Mouse (Mus musculus) 416B (cell line): ENCODE results near the gene Nmrk2.
A peak's percentile ranks its signal among the peaks of the same experiment; 100 is the strongest.
"Not testable (repeated sequence)": the region's sequence is repeated elsewhere in the genome, so short reads cannot be mapped to it uniquely, and the experiment has no call there.

Experiments
- DNase-seq: peaks from one replicate; pipeline ENCODE4 v3.0.0; 2011; ENCODE audit warnings: low read depth

Gene Nmrk2

GRCm38 (mm10) chr10:81201807-81202758, at the start of gene Nmrk2:
Gene Nmrk2 (minus strand): TSS chr10:81202051.
- DNase-seq = no peak

GRCm38 (mm10) chr10:81249442-81249841, 47.6 kb upstream of the Nmrk2 start:
- no peak for DNase-seq

GRCm38 (mm10) chr10:81247804-81248203, 46.0 kb upstream of the Nmrk2 start:
- DNase-seq = no peak

GRCm38 (mm10) chr10:81245166-81245565, 43.3 kb upstream of the Nmrk2 start:
- DNase-seq = no peak

- peak; percentile 68 for DNase-seq
Measured at GRCm38 (mm10) chr10:81244595-81244994, 42.7 kb upstream of the Nmrk2 start.

GRCm38 (mm10) chr10:81244146-81244545, 42.3 kb upstream of the Nmrk2 start:
- no peak for DNase-seq

GRCm38 (mm10) chr10:81242021-81242420, 40.2 kb upstream of the Nmrk2 start:
- DNase-seq = no peak

- peak; percentile 64 for DNase-seq
Measured at GRCm38 (mm10) chr10:81240876-81241275, 39.0 kb upstream of the Nmrk2 start.

GRCm38 (mm10) chr10:81238618-81239017, 36.8 kb upstream of the Nmrk2 start:
- DNase-seq = no peak

- no peak for DNase-seq
Measured at GRCm38 (mm10) chr10:81236471-81237268, 34.8 kb upstream of the Nmrk2 start.

- peak; percentile 22 for DNase-seq
Measured at GRCm38 (mm10) chr10:81234206-81234605, 32.4 kb upstream of the Nmrk2 start.

GRCm38 (mm10) chr10:81233226-81233585, 31.4 kb upstream of the Nmrk2 start:
- no peak for DNase-seq

- peak; percentile 84 for DNase-seq
Measured at GRCm38 (mm10) chr10:81232580-81233225, 30.9 kb upstream of the Nmrk2 start, which contains the start of gene Zfr2. Gene Zfr2 (plus strand): TSS chr10:81233155.

- no peak for DNase-seq
Measured at GRCm38 (mm10) chr10:81231436-81231835, 29.6 kb upstream of the Nmrk2 start.

- no peak for DNase-seq
Measured at GRCm38 (mm10) chr10:81230438-81231332, 28.8 kb upstream of the Nmrk2 start, which contains the start of gene Atcay. Gene Atcay (minus strand): TSS chr10:81230833.

- DNase-seq = no peak
Measured at GRCm38 (mm10) chr10:81229735-81230437, 28.0 kb upstream of the Nmrk2 start.

GRCm38 (mm10) chr10:81223731-81224130, 21.9 kb upstream of the Nmrk2 start:
- not testable (repeated sequence) for DNase-seq

- peak; percentile 64 for DNase-seq
Measured at GRCm38 (mm10) chr10:81221402-81222015, 19.7 kb upstream of the Nmrk2 start.

- DNase-seq = peak; percentile 37
Measured at GRCm38 (mm10) chr10:81217964-81218363, 16.1 kb upstream of the Nmrk2 start.

GRCm38 (mm10) chr10:81217267-81217666, 15.4 kb upstream of the Nmrk2 start:
- DNase-seq = peak; percentile 49
